Mouse (Mus musculus) hindbrain, embryonic 14.5 days (tissue): ENCODE data around the gene Aldh3a1. TPM values are rescaled to one million over a fixed set of nuclear protein-coding genes. Genes with fewer than 3 reads are reported as not detected.

Experiments
- ATAC-seq: fragments of 200-750 bp; cut with Nextera tagmentation; 2 replicates; pipeline ENCODE4 v1.8.0; 2017; ENCODE audit warnings: moderate number of reproducible peaks, mild to moderate bottlenecking, moderate TSS enrichment, moderate library complexity; ENCODE audit not compliant: low FRiP score
- DNase-seq: peaks from one replicate; pipeline ENCODE4 v3.0.0-alpha.2; 2015; ENCODE audit warnings: low spot score
- H3K27ac ChIP-seq: fragments of 300-500 bp; sonication (generic); 2 replicates; pipeline ENCODE4 v1.5.1; 2014; ENCODE audit warnings: mild to moderate bottlenecking, moderate library complexity
- H3K27me3 ChIP-seq: fragments of 300-500 bp; sonication (generic); 2 replicates; pipeline ENCODE4 v1.6.1; 2014; ENCODE audit warnings: mild to moderate bottlenecking, low read length, mixed read lengths; ENCODE audit not compliant: control insufficient read depth, insufficient read depth
- H3K36me3 ChIP-seq: fragments of 300-500 bp; sonication (generic); replicated peaks from 2 replicates; pipeline ENCODE4 v1.6.1; 2014; ENCODE audit not compliant: control insufficient read depth, insufficient read depth
- H3K4me1 ChIP-seq: fragments of 300-500 bp; sonication (generic); replicated peaks from 2 replicates; pipeline ENCODE4 v1.6.1; 2014; ENCODE audit warnings: antibody characterized with exemption, low read length, mixed read lengths; ENCODE audit not compliant: control insufficient read depth, insufficient read depth
- H3K4me2 ChIP-seq: fragments of 300-500 bp; sonication (generic); replicated peaks from 2 replicates; pipeline ENCODE4 v1.6.1; 2014; ENCODE audit warnings: mild to moderate bottlenecking, moderate library complexity
- H3K4me3 ChIP-seq: fragments of 300-500 bp; sonication (generic); replicated peaks from 2 replicates; pipeline ENCODE4 v1.5.1; 2014; ENCODE audit warnings: mild to moderate bottlenecking, low read length
- H3K9ac ChIP-seq: fragments of 300-500 bp; sonication (generic); 2 replicates; pipeline ENCODE4 v1.6.1; 2014
- H3K9me3 ChIP-seq: fragments of 300-500 bp; sonication (generic); 2 replicates; pipeline ENCODE4 v1.6.1; 2016; ENCODE audit warnings: low read length; ENCODE audit not compliant: control insufficient read depth
- WGBS: fragments of 180-500 bp; shearing (Covaris S2); extraction: QIAGEN DNeasy Blood & Tissue Kit; methylation state at CpG from one replicate; pipeline ENCODE4 v1.1.7; 2014; 5-methylcytosine and 5-hydroxymethylcytosine counted together
- polyA plus RNA-seq: library from polyadenylated mRNA; unstranded; fragments of >200 nt; fragmentation: Nextera tagmentation; extraction: Ambion mirVana; gene quantifications from 2 replicates; pipeline ENCODE4 v1.2.1, GENCODE M21; 2014

Aldh3a1 gene
- polyA plus RNA-seq: 0.16 TPM in 1 of 2 replicates, not detected in the other

DNA sequence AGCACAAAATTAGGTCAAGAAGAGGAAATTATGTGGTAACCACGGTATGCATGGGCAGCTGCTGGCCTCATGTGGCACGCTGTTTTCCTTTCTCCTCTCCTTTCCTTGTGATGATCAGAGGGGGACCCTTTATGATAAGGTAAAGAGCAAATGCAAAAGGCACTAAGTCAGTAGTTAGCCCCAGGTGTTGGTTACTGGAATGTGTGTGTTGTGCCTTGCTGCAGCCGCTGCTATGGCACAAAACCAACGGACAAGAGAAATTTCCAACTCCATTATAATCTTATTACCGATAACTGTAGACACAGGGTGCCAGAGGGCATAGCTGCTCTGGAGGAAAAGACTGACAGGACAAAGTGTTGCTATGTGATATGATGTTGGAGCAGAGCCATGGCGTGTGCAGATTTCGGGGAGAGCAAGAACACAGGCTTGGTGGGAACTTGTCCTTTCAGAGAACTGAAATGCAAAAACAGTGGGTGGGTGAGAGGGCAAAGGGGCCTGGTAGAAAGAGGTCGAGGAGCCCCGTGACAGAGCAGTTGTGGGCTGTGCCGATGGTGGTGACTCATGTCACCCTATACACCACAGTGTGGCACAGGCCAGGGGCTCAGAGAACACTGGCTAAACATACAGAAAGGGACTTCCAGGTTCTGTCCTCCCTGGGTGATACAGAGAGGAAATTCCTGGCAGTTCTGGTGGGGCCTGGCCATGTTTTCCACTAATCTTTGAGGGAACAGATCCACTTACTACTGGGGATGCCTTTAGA, at the start of gene Aldh3a1:
Aldh3a1 (plus strand) TSS at position 51 of the 760 bp plus-strand sequence.
- no peak within 1 kb of the TSS for H3K27ac ChIP-seq
- H3K9ac ChIP-seq: no peak within 1 kb of the TSS
- H3K36me3 ChIP-seq: no peaks in the 10 kb centered on the region
- no peak for ATAC-seq
- DNase-seq: no peak
- H3K4me1 ChIP-seq: no peaks in the 10 kb centered on the region
- H3K27me3 ChIP-seq: no peaks in the 10 kb centered on the region
- no peak within 1 kb of the TSS for H3K4me2 ChIP-seq
- no peaks in the 10 kb centered on the region for H3K9me3 ChIP-seq
- H3K4me3 ChIP-seq: no peak within 1 kb of the TSS
- WGBS: 72% methylated on average over 10 of the region's 10 CpGs

- Histone ChIP-seq H3K4me3 (no peak overlapping the region), H3K4me2 (no peak overlapping the region), H3K27me3 (no peaks in the 10 kb centered on the region), H3K27ac (no peak overlapping the region), H3K4me1 (no peaks in the 10 kb centered on the region), H3K9ac (no peak overlapping the region), H3K9me3 (no peaks in the 10 kb centered on the region), H3K36me3 (peaks cover 100% of the 10 kb centered on the region)
- 63% methylated on average over 3 of the region's 3 CpGs for WGBS
- ATAC-seq: peak; percentile 21; the same call in 1 of the 2 replicates
- no peak for DNase-seq
These were observed 49.2 kb upstream of the Aldh3a1 start for GRCm38 (mm10) chr11:61158141-61158540.

DNA sequence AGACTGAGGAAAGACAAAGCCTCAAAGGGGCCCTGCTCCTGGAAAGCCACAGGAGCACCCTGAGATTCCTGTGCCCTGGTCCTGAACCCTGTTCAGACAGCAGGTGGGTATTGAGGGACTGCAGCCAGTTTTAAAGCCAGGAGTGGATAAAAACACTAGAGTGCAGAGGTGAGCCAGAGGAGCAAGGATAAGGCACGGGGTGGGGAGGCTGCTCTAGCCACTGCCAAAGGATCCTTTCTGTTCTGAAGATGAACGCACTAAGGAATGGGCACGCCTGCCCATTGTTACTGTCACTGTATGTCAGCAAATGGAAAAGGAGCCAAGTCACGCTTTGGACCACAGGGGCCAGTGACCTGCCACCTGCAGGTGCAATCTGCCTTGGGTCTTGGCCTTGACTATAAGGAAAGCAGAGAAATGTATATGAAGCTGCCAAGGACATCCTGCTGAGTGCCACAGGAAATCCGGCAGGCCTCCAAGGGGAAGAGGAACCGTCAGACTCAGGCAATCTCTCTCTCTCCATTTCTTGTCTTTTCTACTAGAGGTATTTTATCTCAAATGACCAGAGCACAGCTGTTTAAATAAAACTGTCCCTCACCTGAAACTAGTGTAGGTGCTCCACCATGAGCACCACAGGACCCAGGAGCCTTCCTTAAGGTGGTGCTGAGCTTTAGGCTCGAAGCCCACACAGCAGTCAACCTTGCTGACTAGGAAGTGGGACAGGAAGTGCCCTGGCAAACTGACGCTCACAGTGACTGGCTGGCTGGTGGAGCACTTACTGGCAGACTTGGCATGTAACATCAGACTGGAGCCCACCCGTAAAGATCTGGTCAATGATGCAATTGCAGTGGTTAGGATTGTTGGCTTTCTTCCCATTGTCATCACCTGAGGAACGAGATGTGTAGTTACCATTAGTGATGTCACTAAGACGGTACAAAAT, 47.3 kb upstream of the Aldh3a1 start:
- no peaks in the 10 kb centered on the region for H3K4me1 ChIP-seq
- ATAC-seq (no peak), DNase-seq (no peak)
- H3K27ac ChIP-seq: no peak overlapping the region
- H3K9me3 ChIP-seq: no peaks in the 10 kb centered on the region
- no peak overlapping the region for H3K4me2 ChIP-seq
- H3K27me3 ChIP-seq: no peaks in the 10 kb centered on the region
- no peak overlapping the region for H3K4me3 ChIP-seq
- H3K9ac ChIP-seq: no peak overlapping the region
- 75% methylated on average over 11 of the region's 11 CpGs for WGBS
- peaks cover 100% of the 10 kb centered on the region for H3K36me3 ChIP-seq

DNA sequence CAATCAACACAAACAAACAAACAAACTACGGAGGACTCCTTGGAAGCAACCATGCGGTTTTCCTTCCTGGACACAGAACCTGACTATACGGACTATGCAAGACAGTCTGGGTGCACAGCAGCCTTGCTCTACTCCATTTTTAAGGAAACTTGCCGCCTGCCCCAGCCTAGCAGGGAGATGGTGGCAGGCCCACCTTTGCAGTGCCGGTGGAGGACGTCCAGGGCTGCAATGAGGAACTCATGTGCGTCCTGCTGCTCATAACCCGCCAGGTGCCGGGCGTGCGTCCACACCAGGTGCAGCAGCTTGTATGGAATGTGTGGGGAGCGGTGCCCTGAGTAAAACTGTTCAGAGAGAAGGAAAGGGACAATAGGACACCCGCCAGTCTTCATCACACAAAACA, 46.2 kb upstream of the Aldh3a1 start:
- no peak overlapping the region for H3K27ac ChIP-seq
- DNase-seq (no peak), ATAC-seq (no peak)
- peaks cover 100% of the 10 kb centered on the region for H3K36me3 ChIP-seq
- no peaks in the 10 kb centered on the region for H3K9me3 ChIP-seq
- no peak overlapping the region for H3K4me2 ChIP-seq
- no peak overlapping the region for H3K9ac ChIP-seq
- no peak overlapping the region for H3K4me3 ChIP-seq
- H3K27me3 ChIP-seq: no peaks in the 10 kb centered on the region
- H3K4me1 ChIP-seq: no peaks in the 10 kb centered on the region
- 94% methylated on average over 13 of the region's 13 CpGs for WGBS

GRCm38 (mm10) chr11:61162776-61163175, 44.6 kb upstream of the Aldh3a1 start:
- Histone ChIP-seq H3K9ac (no peak overlapping the region), H3K4me3 (no peak overlapping the region), H3K9me3 (no peaks in the 10 kb centered on the region), H3K36me3 (peaks cover 100% of the 10 kb centered on the region), H3K4me1 (no peaks in the 10 kb centered on the region), H3K27me3 (no peaks in the 10 kb centered on the region), H3K27ac (no peak overlapping the region), H3K4me2 (no peak overlapping the region)
- no peak for DNase-seq
- no peak for ATAC-seq
- WGBS: 97% methylated on average over 14 of the region's 14 CpGs

DNA sequence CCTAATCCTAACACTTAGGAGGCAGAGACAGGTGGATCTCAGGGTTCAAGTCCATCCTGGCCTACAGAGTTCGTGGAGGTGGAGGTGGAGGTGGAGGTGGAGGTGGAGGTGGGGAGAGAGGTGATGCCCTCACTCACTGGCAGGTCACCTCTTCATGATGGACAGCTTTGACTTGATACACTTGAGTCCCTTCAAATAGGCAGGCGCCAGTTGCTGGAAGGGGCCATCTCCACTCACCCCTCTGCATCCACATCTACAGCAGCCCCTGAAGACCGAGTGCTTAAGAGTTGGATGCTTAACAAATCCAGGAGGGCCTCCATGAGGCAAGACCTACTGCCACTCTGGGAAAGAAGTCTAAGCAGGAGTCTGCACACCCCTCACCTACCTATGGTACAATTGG, 44.0 kb upstream of the Aldh3a1 start:
- no peak overlapping the region for H3K4me2 ChIP-seq
- no peaks in the 10 kb centered on the region for H3K27me3 ChIP-seq
- H3K27ac ChIP-seq: no peak overlapping the region
- no peak overlapping the region for H3K4me3 ChIP-seq
- H3K4me1 ChIP-seq: peaks cover 4% of the 10 kb centered on the region; the same call in 1 of the 2 replicates
- DNase-seq (no peak), ATAC-seq (no peak)
- WGBS: 89% methylated on average over 3 of the region's 3 CpGs
- no peaks in the 10 kb centered on the region for H3K9me3 ChIP-seq
- H3K36me3 ChIP-seq: peaks cover 100% of the 10 kb centered on the region
- H3K9ac ChIP-seq: no peak overlapping the region

DNA sequence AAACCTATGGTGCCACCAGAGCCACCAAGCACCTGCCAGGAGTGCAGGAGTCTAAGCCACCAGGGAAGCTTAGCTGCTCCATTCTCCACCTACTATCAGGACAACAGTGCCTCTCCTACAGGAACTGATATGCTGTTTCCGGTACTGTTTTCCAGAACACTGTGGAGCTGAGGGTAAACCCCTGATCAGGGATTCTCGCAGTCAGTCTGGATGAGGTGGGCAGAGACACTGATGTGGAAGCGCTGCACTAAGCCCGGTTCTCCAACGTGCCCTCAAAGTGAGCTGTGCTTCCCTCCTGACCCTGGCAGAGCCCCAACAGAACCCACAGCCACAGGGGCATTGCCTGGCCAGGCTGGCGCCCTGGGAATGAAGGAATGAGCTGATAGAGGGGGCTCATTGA, 43.0 kb upstream of the Aldh3a1 start:
- no peak for ATAC-seq
- WGBS: 94% methylated on average over 6 of the region's 6 CpGs

GRCm38 (mm10) chr11:61164881-61165280, 42.5 kb upstream of the Aldh3a1 start:
- Histone ChIP-seq H3K4me1 (peaks cover 19% of the 10 kb centered on the region), H3K4me2 (no peak overlapping the region), H3K9ac (no peak overlapping the region), H3K4me3 (no peak overlapping the region), H3K36me3 (peaks cover 84% of the 10 kb centered on the region), H3K27ac (no peak overlapping the region), H3K9me3 (no peaks in the 10 kb centered on the region), H3K27me3 (no peaks in the 10 kb centered on the region)
- WGBS: 95% methylated on average over 10 of the region's 10 CpGs
- ATAC-seq (no peak), DNase-seq (no peak)

More for the DNA sequence above, 43.0 kb upstream of the Aldh3a1 start:
- Histone ChIP-seq H3K4me2 (no peak overlapping the region), H3K9me3 (no peaks in the 10 kb centered on the region), H3K4me3 (no peak overlapping the region), H3K9ac (no peak overlapping the region), H3K36me3 (peaks cover 89% of the 10 kb centered on the region), H3K4me1 (peaks cover 14% of the 10 kb centered on the region), H3K27me3 (no peaks in the 10 kb centered on the region), H3K27ac (no peak overlapping the region)
- DNase-seq: no peak

DNA sequence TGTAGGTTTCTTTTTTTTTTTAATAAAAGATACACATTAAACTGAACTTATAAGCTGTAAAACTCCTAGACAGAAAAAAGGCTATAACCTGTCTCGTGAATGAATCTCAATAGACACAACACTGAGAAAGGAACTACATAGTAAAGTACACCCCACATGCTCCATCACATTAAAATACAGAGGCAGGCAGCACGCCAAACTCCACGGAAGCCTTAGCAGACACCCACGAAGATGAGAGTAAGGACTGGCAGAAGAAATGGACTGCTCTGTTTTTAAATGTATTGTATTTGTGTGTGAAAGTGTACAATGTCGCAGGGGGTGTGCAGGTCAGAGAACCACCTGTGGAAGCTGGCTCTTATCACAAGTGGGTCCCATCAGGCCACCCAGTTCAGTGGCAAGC, 37.2 kb upstream of the Aldh3a1 start:
- Histone ChIP-seq H3K9ac (no peak overlapping the region), H3K4me2 (no peak overlapping the region), H3K27me3 (no peaks in the 10 kb centered on the region), H3K4me3 (no peak overlapping the region), H3K27ac (no peak overlapping the region), H3K9me3 (no peaks in the 10 kb centered on the region), H3K4me1 (peaks cover 57% of the 10 kb centered on the region), H3K36me3 (peaks cover 31% of the 10 kb centered on the region)
- ATAC-seq (no peak), DNase-seq (no peak)
- WGBS: 85% methylated on average over 5 of the region's 5 CpGs
